Mouse (Mus musculus): Measurements from ENCODE around the gene Prss22. TPM values are rescaled to one million over a fixed set of nuclear protein-coding genes. Genes with fewer than 3 reads are reported as not detected.
A peak's percentile ranks its signal among the peaks of the same experiment; 100 is the strongest.

The Prss22 gene
- polyA plus RNA-seq, 1 experiment = 0.95 TPM

GRCm38 (mm10) chr17:23984989-23985388, 12.9 kb downstream of the Prss22 start:
- Histone ChIP-seq H3ac (ENCODE audit: control insufficient read depth, insufficient read length, low read depth) (no peak overlapping the region), H3K36me3 (ENCODE audit: control insufficient read depth, insufficient read depth) (no peaks in the 10 kb centered on the region), H3K79me2 (ENCODE audit: control insufficient read depth, insufficient read depth) (no peaks in the 10 kb centered on the region), H3K4me3 (ENCODE audit: insufficient read depth, poor library complexity, severe bottlenecking) (no peak overlapping the region), H3K79me3 (ENCODE audit: low read depth) (no peaks in the 10 kb centered on the region), H3K27me3 (ENCODE audit: control insufficient read depth, insufficient read depth, insufficient read length) (no peaks in the 10 kb centered on the region)
- TF ChIP-seq CEBPB (IDR thresholded peaks at IDR 0.05; ENCODE audit: low read depth) (no peak), FOSL1 (IDR thresholded peaks at IDR 0.05; ENCODE audit: insufficient read depth, low read length, poor library complexity, severe bottlenecking) (no peak), MYOG (IDR thresholded peaks at IDR 0.05; ENCODE audit: control insufficient read depth, extremely low read depth, insufficient read length) (no peak), MYOD1 (IDR thresholded peaks at IDR 0.05; ENCODE audit: control insufficient read depth, insufficient read length, low read depth) (no peak), CTCF (IDR thresholded peaks at IDR 0.05; ENCODE audit: control insufficient read depth, insufficient read depth, insufficient read length) (no peak), USF1 (IDR thresholded peaks at IDR 0.05; ENCODE audit: low read depth) (no peak), MAX (IDR thresholded peaks at IDR 0.05) (no peak)

GRCm38 (mm10) chr17:23982912-23983311, 15.0 kb downstream of the Prss22 start:
- TF ChIP-seq CTCF (IDR thresholded peaks at IDR 0.05; ENCODE audit: control insufficient read depth, insufficient read depth, insufficient read length) (no peak), MYOD1 (IDR thresholded peaks at IDR 0.05; ENCODE audit: control insufficient read depth, insufficient read length, low read depth) (no peak), MYOG (IDR thresholded peaks at IDR 0.05; ENCODE audit: control insufficient read depth, extremely low read depth, insufficient read length) (no peak), CEBPB (IDR thresholded peaks at IDR 0.05; ENCODE audit: low read depth) (no peak), USF1 (IDR thresholded peaks at IDR 0.05; ENCODE audit: low read depth) (no peak), FOSL1 (IDR thresholded peaks at IDR 0.05; ENCODE audit: insufficient read depth, low read length, poor library complexity, severe bottlenecking) (no peak), MAX (IDR thresholded peaks at IDR 0.05) (no peak)

DNA sequence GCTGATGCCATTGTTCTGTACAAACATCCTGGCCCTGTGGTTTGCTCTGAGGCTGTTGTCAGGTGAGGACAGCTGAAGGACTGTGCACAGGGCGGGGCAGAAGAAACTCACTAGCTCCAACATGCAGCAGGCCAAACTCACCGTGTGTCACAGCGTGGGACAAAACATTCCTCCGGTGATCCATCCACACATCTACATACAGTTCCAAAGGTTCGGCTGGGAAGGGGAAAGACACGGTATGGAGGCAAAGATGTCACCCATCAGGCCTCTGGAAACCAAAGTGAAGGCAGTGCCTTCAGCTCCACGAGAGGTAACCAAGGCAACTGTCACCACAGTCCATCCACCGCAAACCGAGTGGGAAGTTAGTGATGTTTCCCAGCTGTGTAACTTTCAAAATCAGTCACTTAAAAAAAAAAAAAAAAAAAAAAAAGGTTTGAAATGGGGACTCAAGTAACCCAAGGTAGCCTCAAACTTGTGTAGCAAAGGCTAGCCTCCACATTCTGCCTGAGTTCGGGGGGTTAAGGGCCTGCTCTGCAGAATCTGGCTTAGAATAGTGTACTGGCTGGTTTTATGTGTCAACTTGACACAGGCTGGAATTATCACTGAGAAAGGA, 17.5 kb downstream of the Prss22 start, which contains the start of gene Prss30:
Prss30 (minus strand) TSS at position 270 of the 613 bp plus-strand sequence.
- Histone ChIP-seq H3K36me3 (ENCODE audit: control insufficient read depth, insufficient read depth) (no peaks in the 10 kb centered on the region), H3K79me3 (ENCODE audit: low read depth) (no peaks in the 10 kb centered on the region), H3K4me3 (ENCODE audit: insufficient read depth, poor library complexity, severe bottlenecking) (no peak within 1 kb of the TSS), H3K79me2 (ENCODE audit: control insufficient read depth, insufficient read depth) (no peaks in the 10 kb centered on the region), H3ac (ENCODE audit: control insufficient read depth, insufficient read length, low read depth) (no peak within 1 kb of the TSS), H3K27me3 (ENCODE audit: control insufficient read depth, insufficient read depth, insufficient read length) (no peaks in the 10 kb centered on the region)
- TF ChIP-seq MYOG (IDR thresholded peaks at IDR 0.05; ENCODE audit: control insufficient read depth, extremely low read depth, insufficient read length) = no peak
- TF ChIP-seq CTCF (IDR thresholded peaks at IDR 0.05; ENCODE audit: control insufficient read depth, insufficient read depth, insufficient read length) = no peak
- TF ChIP-seq MYOD1 (IDR thresholded peaks at IDR 0.05; ENCODE audit: control insufficient read depth, insufficient read length, low read depth) = peak; percentile 36

More at GRCm38 (mm10) chr17:23982912-23983311, 15.0 kb downstream of the Prss22 start:
- Histone ChIP-seq H3K27me3 (ENCODE audit: control insufficient read depth, insufficient read depth, insufficient read length) (no peaks in the 10 kb centered on the region), H3ac (ENCODE audit: control insufficient read depth, insufficient read length, low read depth) (no peak overlapping the region), H3K4me3 (ENCODE audit: insufficient read depth, poor library complexity, severe bottlenecking) (no peak overlapping the region), H3K79me2 (ENCODE audit: control insufficient read depth, insufficient read depth) (no peaks in the 10 kb centered on the region), H3K79me3 (ENCODE audit: low read depth) (no peaks in the 10 kb centered on the region), H3K36me3 (ENCODE audit: control insufficient read depth, insufficient read depth) (no peaks in the 10 kb centered on the region)

DNA sequence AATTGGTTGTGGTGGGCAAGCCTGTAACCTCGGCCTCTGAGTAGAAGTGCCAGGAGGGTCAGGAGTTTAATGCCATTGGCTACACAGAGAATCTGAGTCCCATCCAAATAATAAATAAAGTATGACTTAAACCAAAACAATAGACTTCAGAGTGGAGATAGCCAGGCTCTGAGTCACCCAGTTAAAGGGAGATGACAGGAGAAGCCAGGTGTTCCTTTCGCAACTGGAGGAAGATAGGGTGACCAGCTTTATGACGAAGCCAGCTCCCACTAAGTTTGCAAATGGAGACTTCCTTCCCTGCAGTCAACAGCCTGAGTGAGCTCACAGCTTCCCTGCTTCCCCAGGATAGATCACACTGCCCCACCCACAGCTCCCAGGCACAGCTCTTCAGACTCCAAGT, 18.4 kb downstream of the Prss22 start:
- TF ChIP-seq MYOG (IDR thresholded peaks at IDR 0.05; ENCODE audit: control insufficient read depth, extremely low read depth, insufficient read length) (no peak), USF1 (IDR thresholded peaks at IDR 0.05; ENCODE audit: low read depth) (no peak), CEBPB (IDR thresholded peaks at IDR 0.05; ENCODE audit: low read depth) (peak; percentile 90), FOSL1 (IDR thresholded peaks at IDR 0.05; ENCODE audit: insufficient read depth, low read length, poor library complexity, severe bottlenecking) (peak; percentile 53), CTCF (IDR thresholded peaks at IDR 0.05; ENCODE audit: control insufficient read depth, insufficient read depth, insufficient read length) (no peak), MYOD1 (IDR thresholded peaks at IDR 0.05; ENCODE audit: control insufficient read depth, insufficient read length, low read depth) (peak; percentile 94)
- Histone ChIP-seq H3K79me2 (ENCODE audit: control insufficient read depth, insufficient read depth) (no peaks in the 10 kb centered on the region), H3K27me3 (ENCODE audit: control insufficient read depth, insufficient read depth, insufficient read length) (no peaks in the 10 kb centered on the region), H3K79me3 (ENCODE audit: low read depth) (no peaks in the 10 kb centered on the region), H3K4me3 (ENCODE audit: insufficient read depth, poor library complexity, severe bottlenecking) (no peak overlapping the region), H3K36me3 (ENCODE audit: control insufficient read depth, insufficient read depth) (no peaks in the 10 kb centered on the region), H3ac (ENCODE audit: control insufficient read depth, insufficient read length, low read depth) (no peak overlapping the region)

DNA sequence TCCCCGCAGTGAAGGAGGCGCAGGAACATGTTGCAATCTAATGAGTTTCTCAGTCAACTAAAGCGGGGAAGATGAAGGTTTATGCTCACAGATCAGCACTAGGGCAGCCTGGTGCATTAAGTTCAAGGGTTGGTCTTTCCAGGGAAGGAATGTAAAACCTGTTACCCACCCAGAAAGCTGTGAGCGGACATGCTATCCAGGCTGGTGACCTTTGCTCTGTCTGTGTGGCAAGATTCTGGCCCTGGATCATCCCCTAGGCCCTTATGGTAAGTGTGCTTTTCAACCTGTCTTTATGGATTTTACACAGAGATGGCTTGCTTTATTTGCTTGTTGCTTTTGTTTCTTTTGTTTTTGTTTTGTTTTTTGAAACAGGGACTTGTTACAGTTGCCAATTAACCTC, 21.2 kb downstream of the Prss22 start:
- Histone ChIP-seq H3K36me3 (ENCODE audit: control insufficient read depth, insufficient read depth) (no peaks in the 10 kb centered on the region), H3K4me3 (ENCODE audit: insufficient read depth, poor library complexity, severe bottlenecking) (no peak overlapping the region), H3K79me3 (ENCODE audit: low read depth) (no peaks in the 10 kb centered on the region), H3K79me2 (ENCODE audit: control insufficient read depth, insufficient read depth) (no peaks in the 10 kb centered on the region), H3ac (ENCODE audit: control insufficient read depth, insufficient read length, low read depth) (no peak overlapping the region), H3K27me3 (ENCODE audit: control insufficient read depth, insufficient read depth, insufficient read length) (no peaks in the 10 kb centered on the region)
- TF ChIP-seq MYOD1 (IDR thresholded peaks at IDR 0.05; ENCODE audit: control insufficient read depth, insufficient read length, low read depth) (no peak), MAX (IDR thresholded peaks at IDR 0.05) (no peak), USF1 (IDR thresholded peaks at IDR 0.05; ENCODE audit: low read depth) (no peak), FOSL1 (IDR thresholded peaks at IDR 0.05; ENCODE audit: insufficient read depth, low read length, poor library complexity, severe bottlenecking) (no peak)

DNA sequence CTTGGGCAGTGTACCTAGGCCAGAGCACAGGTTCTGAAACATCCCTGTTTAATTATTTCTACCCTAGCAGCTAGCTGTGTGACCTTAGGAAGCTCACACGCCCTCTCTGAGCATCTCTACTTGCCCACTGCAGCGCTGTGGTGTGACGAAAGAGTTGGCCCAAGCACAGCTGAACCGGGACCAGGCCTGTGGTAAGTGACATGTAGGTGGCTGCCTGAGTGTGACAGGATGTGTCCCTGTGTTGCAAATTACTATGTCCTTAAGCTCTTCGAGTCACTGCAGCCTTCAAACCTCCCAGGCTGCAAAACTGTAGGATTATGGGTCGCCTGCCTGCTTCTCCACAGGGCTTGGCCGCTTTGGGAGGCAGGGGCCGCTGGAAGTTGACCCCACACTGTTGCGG, 26.6 kb downstream of the Prss22 start:
- Histone ChIP-seq H3K79me3 (ENCODE audit: low read depth) (no peaks in the 10 kb centered on the region), H3K79me2 (ENCODE audit: control insufficient read depth, insufficient read depth) (no peaks in the 10 kb centered on the region), H3K27me3 (ENCODE audit: control insufficient read depth, insufficient read depth, insufficient read length) (peaks cover 8% of the 10 kb centered on the region), H3K36me3 (ENCODE audit: control insufficient read depth, insufficient read depth) (no peaks in the 10 kb centered on the region), H3ac (ENCODE audit: control insufficient read depth, insufficient read length, low read depth) (no peak overlapping the region), H3K4me3 (ENCODE audit: insufficient read depth, poor library complexity, severe bottlenecking) (no peak overlapping the region)
- no peak for TF ChIP-seq MAX (IDR thresholded peaks at IDR 0.05)
- no peak for TF ChIP-seq CEBPB (IDR thresholded peaks at IDR 0.05; ENCODE audit: low read depth)
- no peak for TF ChIP-seq FOSL1 (IDR thresholded peaks at IDR 0.05; ENCODE audit: insufficient read depth, low read length, poor library complexity, severe bottlenecking)
- TF ChIP-seq MYOG (IDR thresholded peaks at IDR 0.05; ENCODE audit: control insufficient read depth, extremely low read depth, insufficient read length) = no peak
- no peak for TF ChIP-seq USF1 (IDR thresholded peaks at IDR 0.05; ENCODE audit: low read depth)
- TF ChIP-seq CTCF (IDR thresholded peaks at IDR 0.05; ENCODE audit: control insufficient read depth, insufficient read depth, insufficient read length) = no peak
- no peak for TF ChIP-seq MYOD1 (IDR thresholded peaks at IDR 0.05; ENCODE audit: control insufficient read depth, insufficient read length, low read depth)
